Mouse (Mus musculus): Measurements from ENCODE around the gene Slc4a2.

DNA sequence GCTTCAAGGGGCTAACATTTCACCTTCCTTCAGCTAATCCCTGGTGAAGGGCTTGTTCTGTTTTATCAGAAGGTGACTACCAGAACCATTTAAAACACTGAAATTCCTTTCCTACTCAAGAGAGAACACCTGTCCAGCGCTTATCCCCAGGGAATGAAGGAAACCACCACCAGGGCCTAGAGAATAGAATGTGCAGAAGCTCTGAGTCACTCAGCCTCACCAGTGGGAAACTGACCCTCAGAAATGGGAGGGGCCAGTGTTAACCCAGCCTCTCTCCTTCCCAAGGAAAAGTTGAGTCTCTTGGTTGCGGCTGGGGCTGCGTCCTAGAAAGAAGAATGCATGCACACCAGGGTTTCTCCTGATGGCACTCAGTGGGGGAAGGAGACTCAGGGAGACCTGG is 31.4 kb downstream of the Slc4a2 start:
- TF ChIP-seq POLR2A (IDR thresholded peaks at IDR 0.05; ENCODE audit: extremely low read depth, insufficient read depth, low read length) (no peak), CTCF (IDR thresholded peaks at IDR 0.05; ENCODE audit: low read depth, low read length) (no peak)

Measured in liver, adult 2 months (tissue).